Mouse (Mus musculus) lung, postnatal 25 days (tissue): ENCODE measurements around the gene Gapdh.

Experiments
- DNase-seq: peaks from one replicate; pipeline ENCODE4 v3.0.0; 2022; ENCODE audit warnings: low spot score

Gene Gapdh

GRCm38 (mm10) chr6:125148926-125149568 lies 17.2 kb downstream of the Gapdh start:
- no peak for DNase-seq

- no peak for DNase-seq
Measured at GRCm38 (mm10) chr6:125148251-125148925, 17.9 kb downstream of the Gapdh start.

GRCm38 (mm10) chr6:125147329-125147728 lies 18.9 kb downstream of the Gapdh start:
- no peak for DNase-seq

- peak; percentile 55 for DNase-seq
Measured at GRCm38 (mm10) chr6:125146797-125147196, 19.5 kb downstream of the Gapdh start.

GRCm38 (mm10) chr6:125146148-125146547 lies 20.1 kb downstream of the Gapdh start:
- no peak for DNase-seq

- no peak for DNase-seq
Measured at GRCm38 (mm10) chr6:125145479-125145951, 20.8 kb downstream of the Gapdh start.

GRCm38 (mm10) chr6:125145001-125145400 lies 21.3 kb downstream of the Gapdh start, which contains the start of gene Iffo1:
Gene Iffo1 (plus strand): TSS chr6:125145241.
- peak; percentile 92 for DNase-seq

GRCm38 (mm10) chr6:125143904-125144303 lies 22.4 kb downstream of the Gapdh start:
- no peak for DNase-seq

- DNase-seq, result no peak
Measured at GRCm38 (mm10) chr6:125143128-125143527, 23.1 kb downstream of the Gapdh start.

- DNase-seq, result no peak
Measured at GRCm38 (mm10) chr6:125142436-125142835, 23.8 kb downstream of the Gapdh start.

- no peak for DNase-seq
Measured at GRCm38 (mm10) chr6:125139747-125140146, 26.5 kb downstream of the Gapdh start.

- no peak for DNase-seq
Measured at GRCm38 (mm10) chr6:125137002-125137671, 29.1 kb downstream of the Gapdh start.

GRCm38 (mm10) chr6:125132470-125132869 lies 33.8 kb downstream of the Gapdh start:
- DNase-seq, result no peak

- peak; percentile 87 for DNase-seq
Measured at GRCm38 (mm10) chr6:125131302-125132156, 34.7 kb downstream of the Gapdh start, which contains the start of gene Nop2. Gene Nop2 (plus strand): TSS chr6:125131909.

- no peak for DNase-seq
Measured at GRCm38 (mm10) chr6:125129710-125130402, 36.4 kb downstream of the Gapdh start.

GRCm38 (mm10) chr6:125128724-125129123 lies 37.5 kb downstream of the Gapdh start:
- DNase-seq, result no peak

- DNase-seq, result no peak
Measured at GRCm38 (mm10) chr6:125119387-125119786, 46.9 kb downstream of the Gapdh start.

GRCm38 (mm10) chr6:125112553-125112952 lies 53.7 kb downstream of the Gapdh start:
- no peak for DNase-seq
